ENCODE assay signal across 18 mouse cellular contexts in the genomic region with DNA sequence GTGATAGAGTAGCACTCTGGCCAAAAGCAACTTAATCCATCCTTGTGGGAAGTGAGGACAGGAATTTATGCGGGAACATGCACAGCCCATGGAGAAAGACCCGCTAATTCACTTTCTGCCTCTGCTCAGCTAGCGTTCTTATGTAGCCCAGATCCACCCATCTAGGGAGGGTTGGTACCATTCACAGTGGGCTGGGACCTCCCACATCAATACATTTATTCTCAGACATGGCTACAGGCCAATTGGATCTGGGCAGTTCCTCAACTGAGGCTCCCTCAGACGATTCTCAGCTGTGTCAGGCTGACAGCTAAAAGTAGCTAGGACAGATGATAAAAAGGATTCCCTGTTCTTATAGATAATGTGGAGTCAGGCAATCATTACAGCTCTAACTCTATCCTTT. TPM values are rescaled to one million over a fixed set of nuclear protein-coding genes. Genes with fewer than 3 reads are reported as not detected.
DNase-seq lines count a peak whose midpoint lies in the region; ATAC-seq and TF ChIP-seq lines count a peak whose summit lies in the region.
"Had no signal": no experiment of that assay in that cellular context is flagged by ENCODE, and none has a peak within 500 bp of the region (broad histone marks: within the 10 kb centered on the region; RNA-seq: fewer than 3 reads in every experiment).

No protein-coding gene starts in this region.

- no peaks in the 10 kb centered on the region for H3K27me3 ChIP-seq in heart, embryonic 16.5 days (ENCODE audit: control insufficient read depth, insufficient read depth, low read length)
- H3K27me3 ChIP-seq: neural tube, embryonic 15.5 days had no signal

- H3K4me1 ChIP-seq in heart, embryonic 16.5 days (ENCODE audit: control insufficient read depth, insufficient read depth, low read length), result no peaks in the 10 kb centered on the region

- no peak for TF ChIP-seq CTCF in left cerebral cortex, adult 2 months (IDR thresholded peaks at IDR 0.05)

- no peak for DNase-seq in heart, adult 8-10 months (ENCODE audit: low spot score)
- DNase-seq in left cerebral cortex, postnatal 4 days, result peak; percentile 4
- DNase-seq in left cerebral cortex, adult 2 months (ENCODE audit: extremely low spot score in 1 of 2, low spot score in 2 of 2), result no peak
- DNase-seq in right cerebral cortex, adult 2 months (ENCODE audit: low spot score in 2 of 2), result peak; percentile 4 to 7
- DNase-seq in right cerebral cortex, postnatal 25 days, result no peak
- no peak for DNase-seq in urinary bladder, postnatal 36 days (ENCODE audit: low spot score in 2 of 2)
- no peak for DNase-seq in testis, postnatal 14 days (ENCODE audit: low spot score)
- DNase-seq: cerebellum, adult 8-10 months; kidney, adult 11 months; thymus, adult 18-20 months had no signal

- H3K4me3 ChIP-seq in heart, embryonic 16.5 days (ENCODE audit: low read length), result no peak overlapping the region
- no peak overlapping the region for H3K4me3 ChIP-seq in left cerebral cortex, adult 2 months
- H3K4me3 ChIP-seq: neural tube, embryonic 15.5 days had no signal

- H3K36me3 ChIP-seq in heart, embryonic 16.5 days (ENCODE audit: control insufficient read depth, insufficient read depth), result no peaks in the 10 kb centered on the region
- H3K36me3 ChIP-seq: G1E; neural tube, embryonic 15.5 days had no signal

- WGBS in heart, embryonic 16.5 days, result 58% methylated on average over 4 of the region's 4 CpGs

- H3K27ac ChIP-seq in heart, embryonic 16.5 days (ENCODE audit: low read length), result no peak overlapping the region
- H3K27ac ChIP-seq in left cerebral cortex, adult 2 months, result no peak overlapping the region
- H3K27ac ChIP-seq: neural tube, embryonic 15.5 days had no signal

- no peak overlapping the region for H3K4me2 ChIP-seq in heart, embryonic 16.5 days (ENCODE audit: low read depth, low read length)
- H3K4me2 ChIP-seq: neural tube, embryonic 15.5 days had no signal

- ATAC-seq in heart, embryonic 16.5 days (replicated peaks; ENCODE audit: extremely low read depth, insufficient read depth, low FRiP score), result 0 out of 2 replicates have a peak, but pooled peaks have one; percentile 41

- H3K9me3 ChIP-seq in heart, embryonic 16.5 days (replicated peaks; ENCODE audit: control insufficient read depth, low read length), result no peaks in the 10 kb centered on the region
- H3K9me3 ChIP-seq: G1E; neural tube, embryonic 15.5 days had no signal

- intact Hi-C loops in left cerebral cortex, postnatal 4 days (cut with DNase I), result no loop called here
- intact Hi-C loops in left cerebral cortex, adult 2 months (cut with DNase I), result no loop called here

- H3K9ac ChIP-seq in heart, embryonic 16.5 days (ENCODE audit: low read length), result no peak overlapping the region
- H3K9ac ChIP-seq: neural tube, embryonic 15.5 days had no signal

RNA-seq across cellular contexts. Expression of a gene that starts 2.0 kb away (rescaled TPM):
- polyA plus RNA-seq in heart, embryonic 16.5 days (2015; fragmentation: Nextera tagmentation; extraction: Ambion mirVana), result 0.25 and 0.41 TPM in 2 replicates
- total RNA-seq in heart, adult 8-10 months (2022), result 1 to 10 TPM; 2.5 to 3.4 (median 2.8) TPM
- total RNA-seq in left cerebral cortex, postnatal 4 days (2021), result 1 to 10 TPM; 2.0 to 2.7 TPM
- total RNA-seq in left cerebral cortex, adult 2 months (2021), result 10 to 100 TPM in 1 of 2 experiments, 1 to 10 TPM in 1; 8.9 to 10.4 TPM
- total RNA-seq: megakaryocyte progenitor cell, adult 5-6 weeks had no signal
- polyA plus RNA-seq: G1E; limb, embryonic 11.5 days had no signal

RNA-seq across cellular contexts. Expression of a gene that starts 2.2 kb away (rescaled TPM):
- not detected in 2 replicates for polyA plus RNA-seq in heart, embryonic 16.5 days (2015; fragmentation: Nextera tagmentation; extraction: Ambion mirVana)
- not detected for total RNA-seq in heart, adult 8-10 months (2022)
- total RNA-seq in left cerebral cortex, postnatal 4 days (2021), result not detected
- total RNA-seq in left cerebral cortex, adult 2 months (2021), result not detected
- total RNA-seq: G1E; megakaryocyte progenitor cell, adult 5-6 weeks; monocyte, adult 5-6 weeks had no signal
- polyA plus RNA-seq: G1E; heart, postnatal 0 days; limb, embryonic 11.5 days; neural tube, embryonic 15.5 days had no signal

RNA-seq across cellular contexts. Expression of a gene that starts 2.2 kb away (rescaled TPM):
- not detected in 2 replicates for polyA plus RNA-seq in heart, embryonic 16.5 days (2015; fragmentation: Nextera tagmentation; extraction: Ambion mirVana)
- not detected for total RNA-seq in heart, adult 8-10 months (2022)
- total RNA-seq in left cerebral cortex, postnatal 4 days (2021), result under 1 TPM in 1 of 2 experiments, not detected in 1; 0.28 TPM
- not detected for total RNA-seq in left cerebral cortex, adult 2 months (2021)
- total RNA-seq: G1E; megakaryocyte progenitor cell, adult 5-6 weeks; monocyte, adult 5-6 weeks had no signal
- polyA plus RNA-seq: G1E; heart, postnatal 0 days; limb, embryonic 11.5 days had no signal

RNA-seq across cellular contexts. Expression of a gene that starts 23.2 kb away (rescaled TPM):
- polyA plus RNA-seq in heart, embryonic 16.5 days (2015; fragmentation: Nextera tagmentation; extraction: Ambion mirVana), result not detected in 2 replicates
- not detected for total RNA-seq in heart, adult 8-10 months (2022)
- not detected for total RNA-seq in left cerebral cortex, postnatal 4 days (2021)
- total RNA-seq in left cerebral cortex, adult 2 months (2021), result not detected
- total RNA-seq: megakaryocyte progenitor cell, adult 5-6 weeks; monocyte, adult 5-6 weeks had no signal
- polyA plus RNA-seq: G1E; heart, postnatal 0 days; limb, embryonic 11.5 days; neural tube, embryonic 15.5 days had no signal

RNA-seq across cellular contexts. Expression of a gene that starts 43.7 kb away (rescaled TPM):
- not detected in 2 replicates for polyA plus RNA-seq in heart, embryonic 16.5 days (2015; fragmentation: Nextera tagmentation; extraction: Ambion mirVana)
- not detected for total RNA-seq in heart, adult 8-10 months (2022)
- not detected for total RNA-seq in left cerebral cortex, postnatal 4 days (2021)
- total RNA-seq in left cerebral cortex, adult 2 months (2021), result not detected
- total RNA-seq: megakaryocyte progenitor cell, adult 5-6 weeks; monocyte, adult 5-6 weeks had no signal
- polyA plus RNA-seq: G1E; gonadal fat pad, adult 2 months; heart, postnatal 0 days; limb, embryonic 11.5 days; neural tube, embryonic 15.5 days had no signal

Comparison
In these comparisons a context has a peak if more than half of its experiments do, and no peak if none do; other contexts are left out.
1. DNase-seq: peak in left cerebral cortex, postnatal 4 days (single experiment) and right cerebral cortex, adult 2 months (2 of 2); none in heart, adult 8-10 months (single experiment), left cerebral cortex, adult 2 months (0 of 2), right cerebral cortex, postnatal 25 days (single experiment), urinary bladder, postnatal 36 days (0 of 2) and testis, postnatal 14 days (single experiment).